Mouse (Mus musculus): ENCODE data around the gene Itpr1.
"Not testable (repeated sequence)": the region's sequence is repeated elsewhere in the genome, so short reads cannot be mapped to it uniquely, and the experiment has no call there.

DNA sequence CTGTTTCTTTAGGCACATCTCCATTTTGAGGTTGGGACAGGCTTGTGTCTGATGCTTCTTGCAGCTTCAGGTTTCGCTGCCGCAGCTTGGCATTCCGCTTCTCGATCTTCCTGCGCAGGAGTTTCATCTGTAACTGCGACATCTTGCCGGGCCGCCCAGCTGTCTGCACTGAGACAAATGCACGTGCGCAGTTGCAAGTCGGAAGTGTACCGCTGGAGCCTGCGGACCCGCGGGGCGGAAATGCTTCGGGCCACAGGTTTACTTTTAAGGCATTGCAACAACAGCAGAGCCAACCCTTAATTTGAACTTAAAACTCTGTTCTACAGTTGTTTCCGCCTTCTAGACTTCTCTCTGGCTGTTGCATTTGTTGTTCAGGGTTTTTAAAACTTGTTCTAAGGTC lies 352.6 kb downstream of the Itpr1 start:
- TF ChIP-seq TAL1, GATA1 (IDR thresholded peaks at IDR 0.05; ENCODE audit: low read length): not testable (repeated sequence)

All from erythroblast, embryonic 14.5 days (primary cell).